Mouse (Mus musculus): ENCODE measurements around the gene Mobp. TPM values are rescaled to one million over a fixed set of nuclear protein-coding genes. Genes with fewer than 3 reads are reported as not detected.
"Not testable (repeated sequence)": the region's sequence is repeated elsewhere in the genome, so short reads cannot be mapped to it uniquely, and the experiment has no call there.

Gene Mobp
- 0.10 and 0.11 TPM in 2 replicates for polyA plus RNA-seq (2015; fragmentation: Nextera tagmentation; extraction: Ambion mirVana)

- H3K4me3 ChIP-seq, result no peak within 1 kb of the TSS
- H3K4me2 ChIP-seq, result no peak within 1 kb of the TSS
- no peak for ATAC-seq (ENCODE audit: low read depth)
- H3K4me1 ChIP-seq (replicated peaks), result no peaks in the 10 kb centered on the region
- no peak within 1 kb of the TSS for H3K27ac ChIP-seq (replicated peaks)
- no peaks in the 10 kb centered on the region for H3K36me3 ChIP-seq
- WGBS, result 36% methylated on average over 11 of the region's 11 CpGs
- H3K9ac ChIP-seq, result no peak within 1 kb of the TSS
- no peaks in the 10 kb centered on the region for H3K9me3 ChIP-seq
- no peaks in the 10 kb centered on the region for H3K27me3 ChIP-seq
Observed at GRCm38 (mm10) chr9:120149222-120149828, at the start of gene Mobp. Gene Mobp, plus strand, starts transcription at chr9:120149707.

- H3K36me3 ChIP-seq, result no peaks in the 10 kb centered on the region
- peaks cover 5% of the 10 kb centered on the region; the same call in 1 of the 2 replicates for H3K9me3 ChIP-seq
- no peak overlapping the region for H3K9ac ChIP-seq
- no peak for ATAC-seq (ENCODE audit: low read depth)
- no peaks in the 10 kb centered on the region for H3K4me1 ChIP-seq (replicated peaks)
- H3K27ac ChIP-seq (replicated peaks), result no peak overlapping the region
- no peaks in the 10 kb centered on the region for H3K27me3 ChIP-seq
- no peak overlapping the region for H3K4me2 ChIP-seq
- no peak overlapping the region for H3K4me3 ChIP-seq
- WGBS, result 98% methylated on average over 2 of the region's 2 CpGs
Observed at GRCm38 (mm10) chr9:120101165-120101564, 48.3 kb upstream of the Mobp start.

- H3K27me3 ChIP-seq; H3K4me1 ChIP-seq (replicated peaks); H3K36me3 ChIP-seq; ATAC-seq (ENCODE audit: low read depth); H3K4me3 ChIP-seq; H3K4me2 ChIP-seq; H3K9me3 ChIP-seq; H3K9ac ChIP-seq; H3K27ac ChIP-seq (replicated peaks): not testable (repeated sequence)
- 93% methylated on average over 12 of the region's 12 CpGs for WGBS
Observed at GRCm38 (mm10) chr9:120108953-120109352, 40.6 kb upstream of the Mobp start.

- WGBS, result under 1% methylated on average over 62 of the region's 62 CpGs
- peak; percentile 99 for ATAC-seq (ENCODE audit: low read depth)
Observed at GRCm38 (mm10) chr9:120110211-120111018, 39.1 kb upstream of the Mobp start, which contains the start of gene Slc25a38. Gene Slc25a38, plus strand, starts transcription at chr9:120110374.

GRCm38 (mm10) chr9:120111156-120111945 is 38.2 kb upstream of the Mobp start:
- ATAC-seq (ENCODE audit: low read depth), result no peak
- Histone ChIP-seq H3K4me2 (peak overlapping the region; percentile 70), H3K4me3 (peak overlapping the region; percentile 85), H3K9ac (peak overlapping the region; percentile 83), H3K4me1 (replicated peaks) (peaks cover 9% of the 10 kb centered on the region), H3K36me3 (peaks cover 2% of the 10 kb centered on the region; the same call in 1 of the 2 replicates), H3K27ac (replicated peaks) (peak overlapping the region; percentile 95), H3K9me3 (no peaks in the 10 kb centered on the region), H3K27me3 (no peaks in the 10 kb centered on the region)
- 81% methylated on average over 15 of the region's 15 CpGs for WGBS

More at GRCm38 (mm10) chr9:120110211-120111018, 39.1 kb upstream of the Mobp start, which contains the start of gene Slc25a38:
- H3K27ac ChIP-seq (replicated peaks), result peak within 1 kb of the TSS; percentile 95
- H3K9me3 ChIP-seq, result no peaks in the 10 kb centered on the region
- H3K9ac ChIP-seq, result peak within 1 kb of the TSS; percentile 83
- peak within 1 kb of the TSS; percentile 70 for H3K4me2 ChIP-seq
- H3K4me3 ChIP-seq, result peak within 1 kb of the TSS; percentile 85
- peaks cover 9% of the 10 kb centered on the region for H3K4me1 ChIP-seq (replicated peaks)
- H3K36me3 ChIP-seq, result no peaks in the 10 kb centered on the region
- H3K27me3 ChIP-seq, result no peaks in the 10 kb centered on the region

GRCm38 (mm10) chr9:120112472-120112871 is 37.0 kb upstream of the Mobp start:
- Histone ChIP-seq H3K4me2 (no peak overlapping the region), H3K4me3 (no peak overlapping the region), H3K27me3 (no peaks in the 10 kb centered on the region), H3K27ac (replicated peaks) (no peak overlapping the region), H3K9ac (no peak overlapping the region), H3K4me1 (replicated peaks) (peaks cover 9% of the 10 kb centered on the region), H3K9me3 (no peaks in the 10 kb centered on the region), H3K36me3 (peaks cover 13% of the 10 kb centered on the region)
- ATAC-seq (ENCODE audit: low read depth), result no peak
- 90% methylated on average over 6 of the region's 6 CpGs for WGBS

GRCm38 (mm10) chr9:120113456-120113855 is 36.1 kb upstream of the Mobp start:
- Histone ChIP-seq H3K4me3 (no peak overlapping the region), H3K27ac (replicated peaks) (no peak overlapping the region), H3K9me3 (no peaks in the 10 kb centered on the region), H3K4me2 (no peak overlapping the region), H3K27me3 (no peaks in the 10 kb centered on the region), H3K36me3 (peaks cover 23% of the 10 kb centered on the region), H3K9ac (no peak overlapping the region), H3K4me1 (replicated peaks) (peaks cover 9% of the 10 kb centered on the region)
- ATAC-seq (ENCODE audit: low read depth), result no peak
- 98% methylated on average over 7 of the region's 7 CpGs for WGBS

GRCm38 (mm10) chr9:120114051-120114788 is 35.3 kb upstream of the Mobp start:
- Histone ChIP-seq H3K36me3 (peaks cover 29% of the 10 kb centered on the region), H3K4me3 (no peak overlapping the region), H3K9me3 (no peaks in the 10 kb centered on the region), H3K27ac (replicated peaks) (no peak overlapping the region), H3K9ac (0 out of 2 replicates have a peak overlapping the region, but pooled peaks have one; percentile 41), H3K27me3 (no peaks in the 10 kb centered on the region), H3K4me1 (replicated peaks) (peaks cover 9% of the 10 kb centered on the region), H3K4me2 (no peak overlapping the region)
- WGBS, result 88% methylated on average over 17 of the region's 17 CpGs
- no peak for ATAC-seq (ENCODE audit: low read depth)

- 89% methylated on average over 2 of the region's 2 CpGs for WGBS
- Histone ChIP-seq H3K4me3 (no peak overlapping the region), H3K27me3 (no peaks in the 10 kb centered on the region), H3K9me3 (no peaks in the 10 kb centered on the region), H3K4me2 (no peak overlapping the region), H3K27ac (replicated peaks) (no peak overlapping the region), H3K4me1 (replicated peaks) (peaks cover 9% of the 10 kb centered on the region), H3K36me3 (peaks cover 34% of the 10 kb centered on the region), H3K9ac (no peak overlapping the region)
- no peak for ATAC-seq (ENCODE audit: low read depth)
Observed at GRCm38 (mm10) chr9:120114789-120115151, 34.7 kb upstream of the Mobp start.

- Histone ChIP-seq H3K27ac (replicated peaks) (no peak overlapping the region), H3K9me3 (no peaks in the 10 kb centered on the region), H3K36me3 (peaks cover 42% of the 10 kb centered on the region), H3K4me2 (no peak overlapping the region), H3K4me3 (no peak overlapping the region), H3K4me1 (replicated peaks) (peaks cover 9% of the 10 kb centered on the region), H3K27me3 (no peaks in the 10 kb centered on the region), H3K9ac (no peak overlapping the region)
- ATAC-seq (ENCODE audit: low read depth), result no peak
- 84% methylated on average over 5 of the region's 5 CpGs for WGBS
Observed at GRCm38 (mm10) chr9:120115580-120115979, 33.9 kb upstream of the Mobp start.

- WGBS, result 87% methylated on average over 8 of the region's 8 CpGs
- Histone ChIP-seq H3K9me3 (no peaks in the 10 kb centered on the region), H3K4me3 (no peak overlapping the region), H3K4me2 (no peak overlapping the region), H3K4me1 (replicated peaks) (peaks cover 4% of the 10 kb centered on the region), H3K36me3 (peaks cover 48% of the 10 kb centered on the region), H3K27ac (replicated peaks) (no peak overlapping the region), H3K27me3 (no peaks in the 10 kb centered on the region), H3K9ac (no peak overlapping the region)
- ATAC-seq (ENCODE audit: low read depth), result no peak
Observed at GRCm38 (mm10) chr9:120116184-120116624, 33.3 kb upstream of the Mobp start.
